Mouse (Mus musculus) adipocyte (in vitro differentiated cells): ENCODE data around the gene Pdzrn4.

Source experiments
- DNase-seq: peaks from one replicate; pipeline ENCODE4 v3.0.0-alpha.2; 2016; ENCODE audit warnings: low spot score

The Pdzrn4 gene

DNA sequence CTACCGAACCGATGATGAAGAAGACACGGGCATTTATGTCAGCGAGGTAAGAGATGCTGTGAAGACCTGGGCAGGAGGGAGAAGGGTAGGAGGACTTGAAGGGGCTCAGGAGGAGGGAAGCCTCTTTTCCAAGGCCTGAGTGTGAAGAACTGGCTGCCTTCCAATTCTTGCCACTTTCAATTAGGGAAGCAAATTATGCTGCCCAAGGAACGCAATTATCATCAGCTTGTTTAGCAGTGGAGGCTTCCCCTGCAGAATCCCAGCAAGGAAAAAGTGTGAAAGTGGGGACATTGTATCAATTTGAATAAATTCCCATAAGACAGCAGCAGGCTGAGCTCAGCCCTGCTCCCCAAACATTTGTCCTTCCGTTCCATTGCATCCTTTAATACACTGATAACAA, 346.9 kb downstream of the Pdzrn4 start:
- no peak for DNase-seq

DNA sequence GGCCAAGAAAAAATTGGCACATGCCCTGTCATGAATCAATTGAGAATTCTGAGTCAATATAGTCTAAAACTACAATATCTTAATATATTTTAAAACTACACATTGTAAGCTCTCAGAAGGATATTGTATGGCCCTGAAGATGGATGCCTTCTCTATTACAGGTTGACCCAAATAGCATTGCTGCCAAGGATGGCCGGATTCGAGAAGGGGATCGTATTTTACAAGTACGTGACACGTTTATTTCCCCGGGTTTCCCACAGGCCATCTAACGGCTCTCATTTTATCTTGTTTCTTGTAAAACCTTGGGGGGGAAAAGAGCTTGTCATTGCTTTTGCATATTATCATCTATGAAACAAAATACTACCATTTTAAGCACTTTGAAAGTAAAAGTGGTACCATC, 349.4 kb downstream of the Pdzrn4 start:
- DNase-seq, result no peak

GRCm38 (mm10) chr15:92752167-92752566, 355.5 kb downstream of the Pdzrn4 start:
- no peak for DNase-seq

DNA sequence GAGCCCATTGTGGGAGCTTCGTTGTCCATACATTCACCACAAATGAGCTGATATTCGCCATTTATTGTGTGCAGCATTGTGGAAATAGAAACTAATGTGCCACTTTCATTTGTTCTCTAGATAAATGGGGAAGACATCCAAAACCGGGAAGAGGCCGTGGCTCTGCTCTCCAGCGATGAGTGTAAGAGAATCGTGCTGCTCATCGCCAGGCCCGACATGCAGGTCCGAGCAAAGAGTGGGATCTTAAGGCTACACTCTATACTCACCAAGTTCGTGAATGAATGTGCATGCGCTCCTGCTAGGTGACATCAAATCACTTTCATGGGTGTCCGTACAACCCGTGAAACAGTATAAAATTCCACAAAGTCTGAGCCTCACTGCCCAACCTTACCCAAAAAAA, 355.9 kb downstream of the Pdzrn4 start:
- DNase-seq, result no peak

- no peak for DNase-seq
These were observed 360.6 kb downstream of the Pdzrn4 start for GRCm38 (mm10) chr15:92757085-92757903.

DNA sequence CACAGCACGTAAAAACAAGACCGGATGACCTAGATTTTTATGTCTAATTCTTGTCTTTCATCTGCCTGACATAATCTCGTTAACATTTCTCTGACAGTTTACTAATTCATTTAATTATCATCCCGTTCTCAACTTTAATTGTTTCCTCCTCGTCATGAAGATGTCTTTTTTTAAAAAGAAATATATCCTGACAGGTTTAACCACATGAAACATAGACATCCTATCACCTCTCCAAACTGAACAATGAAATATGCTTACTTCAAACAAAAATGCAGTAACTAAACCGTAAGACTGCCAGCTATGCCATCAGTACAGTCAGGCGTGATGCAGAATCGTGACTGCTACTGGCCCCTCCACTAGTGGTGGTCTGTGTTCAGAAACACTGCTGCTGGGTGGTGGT, 362.3 kb downstream of the Pdzrn4 start:
- no peak for DNase-seq

DNA sequence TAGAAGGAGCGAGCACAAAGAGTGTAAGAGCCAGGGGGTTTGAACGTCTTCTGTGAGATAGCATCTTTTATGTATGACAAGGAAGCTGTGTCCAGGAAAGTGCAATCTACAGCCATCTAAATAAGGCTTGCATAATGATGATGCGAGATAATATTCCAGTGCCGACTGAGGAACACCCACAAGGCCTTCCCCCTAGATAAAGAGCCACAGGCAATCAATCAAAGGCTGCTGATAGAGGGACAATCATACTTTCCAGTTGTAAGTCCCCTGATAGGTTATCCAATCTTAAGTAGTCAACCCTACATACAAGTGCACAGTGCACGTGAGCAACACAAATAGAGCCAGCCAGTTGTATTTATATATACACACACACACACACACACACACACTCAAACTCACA, 366.6 kb downstream of the Pdzrn4 start:
- DNase-seq, result no peak

GRCm38 (mm10) chr15:92769535-92769934, 372.9 kb downstream of the Pdzrn4 start:
- no peak for DNase-seq

- DNase-seq, result no peak
These were observed 391.4 kb downstream of the Pdzrn4 start for GRCm38 (mm10) chr15:92788036-92788435.

DNA sequence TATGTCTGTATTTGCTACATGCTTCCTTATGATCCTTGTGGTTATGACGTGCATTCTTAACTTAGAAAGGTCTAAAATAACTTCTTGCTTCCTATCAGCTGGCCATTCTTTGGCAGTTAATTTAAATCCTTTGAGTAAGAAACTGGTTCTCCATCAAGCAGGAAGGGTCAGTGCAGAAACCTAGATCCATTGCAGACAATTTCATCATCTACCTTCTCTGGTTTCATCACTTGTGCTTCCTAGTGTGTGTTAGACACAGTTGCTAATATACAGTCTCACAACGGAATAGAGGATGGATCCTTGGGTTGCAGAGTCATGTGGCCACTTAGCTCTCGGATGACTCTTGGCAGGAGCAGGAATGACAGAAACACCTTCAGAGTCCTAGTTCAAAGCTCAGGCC, 397.6 kb downstream of the Pdzrn4 start:
- DNase-seq, result no peak

GRCm38 (mm10) chr15:92805934-92806333, 409.3 kb downstream of the Pdzrn4 start:
- no peak for DNase-seq

- DNase-seq, result no peak
These were observed 409.7 kb downstream of the Pdzrn4 start for GRCm38 (mm10) chr15:92806352-92806751.
